Mouse (Mus musculus): ENCODE results near the gene Akr1a1.

DNA sequence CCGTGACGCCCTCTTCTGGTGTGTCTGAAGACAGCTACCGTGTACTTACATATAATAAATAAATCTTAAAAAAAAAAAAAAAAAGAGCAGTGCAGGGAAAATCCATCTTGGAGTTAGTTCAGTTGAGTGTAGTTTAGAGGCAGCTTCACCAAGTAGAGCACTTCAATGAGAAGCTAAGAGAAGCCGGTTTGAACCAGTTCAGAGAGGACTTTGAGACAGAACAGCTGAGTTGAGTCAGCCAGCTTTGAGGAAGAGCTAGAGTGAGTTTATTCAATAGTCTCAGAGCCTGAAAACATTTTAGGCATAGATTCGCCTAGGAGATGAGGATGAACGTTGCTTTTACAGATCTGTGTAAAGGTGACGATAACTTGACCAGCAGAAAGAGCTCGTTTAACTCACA lies 55.7 kb downstream of the Akr1a1 start:
- TF ChIP-seq USF1 (IDR thresholded peaks at IDR 0.05; ENCODE audit: low read depth): no peak
- no peak for TF ChIP-seq CTCF (IDR thresholded peaks at IDR 0.05; ENCODE audit: control insufficient read depth, insufficient read depth, insufficient read length)
- no peak for TF ChIP-seq MAX (IDR thresholded peaks at IDR 0.05)

Measured in C2C12 (cell line).